Mouse (Mus musculus) forebrain, embryonic 14.5 days (tissue): ENCODE results near the gene Ogg1. TPM values are rescaled to one million over a fixed set of nuclear protein-coding genes. Genes with fewer than 3 reads are reported as not detected.

Experiments
- ATAC-seq: fragments of 200-750 bp; cut with Nextera tagmentation; 2 replicates; pipeline ENCODE4 v1.8.0; 2017; ENCODE audit warnings: mild to moderate bottlenecking, moderate library complexity
- DNase-seq: peaks from one replicate; pipeline ENCODE4 v3.0.0-alpha.2; 2015; ENCODE audit warnings: low spot score
- H3K27ac ChIP-seq: fragments of 300-500 bp; sonication (generic); 2 replicates; pipeline ENCODE4 v1.5.1; 2014; ENCODE audit warnings: low read depth, mild to moderate bottlenecking, control low read depth, low read length, moderate library complexity
- H3K27me3 ChIP-seq: fragments of 300-500 bp; sonication (generic); replicated peaks from 2 replicates; pipeline ENCODE4 v1.6.1; 2014; ENCODE audit warnings: low read length, control low read depth, mixed read lengths; ENCODE audit not compliant: control insufficient read depth, insufficient read depth
- H3K36me3 ChIP-seq: fragments of 300-500 bp; sonication (generic); 2 replicates; pipeline ENCODE4 v1.6.1; 2014; ENCODE audit warnings: low read length, control low read depth; ENCODE audit not compliant: control insufficient read depth, insufficient read depth
- H3K4me1 ChIP-seq: fragments of 300-500 bp; sonication (generic); 2 replicates; pipeline ENCODE4 v1.6.1; 2014; ENCODE audit warnings: antibody characterized with exemption, low read length, control low read depth; ENCODE audit not compliant: control insufficient read depth, insufficient read depth
- H3K4me2 ChIP-seq: fragments of 300-500 bp; sonication (generic); 2 replicates; pipeline ENCODE4 v1.6.1; 2014; ENCODE audit warnings: mild to moderate bottlenecking, control low read depth, low read length
- H3K4me3 ChIP-seq: fragments of 300-500 bp; sonication (generic); 2 replicates; pipeline ENCODE4 v1.5.1; 2014; ENCODE audit warnings: low read depth, low read length, control low read depth
- H3K9ac ChIP-seq: fragments of 300-500 bp; sonication (generic); 2 replicates; pipeline ENCODE4 v1.6.1; 2014; ENCODE audit warnings: mild to moderate bottlenecking, low read length, control low read depth, moderate library complexity
- H3K9me3 ChIP-seq: fragments of 300-500 bp; sonication (generic); replicated peaks from 2 replicates; pipeline ENCODE4 v1.6.1; 2016; ENCODE audit warnings: low read length, control low read depth, mixed read lengths; ENCODE audit not compliant: control insufficient read depth
- WGBS: fragments of 180-500 bp; shearing (Covaris S2); extraction: QIAGEN DNeasy Blood & Tissue Kit; methylation state at CpG from one replicate; pipeline ENCODE4 v1.1.7; 2014; 5-methylcytosine and 5-hydroxymethylcytosine counted together
- polyA plus RNA-seq: library from polyadenylated mRNA; unstranded; fragments of >200 nt; fragmentation: Nextera tagmentation; extraction: Ambion mirVana; gene quantifications from 2 replicates; pipeline ENCODE4 v1.2.1, GENCODE M21; 2014

The Ogg1 gene
- polyA plus RNA-seq, 1 experiment from 2014 or later, result 14.7 TPM

DNA sequence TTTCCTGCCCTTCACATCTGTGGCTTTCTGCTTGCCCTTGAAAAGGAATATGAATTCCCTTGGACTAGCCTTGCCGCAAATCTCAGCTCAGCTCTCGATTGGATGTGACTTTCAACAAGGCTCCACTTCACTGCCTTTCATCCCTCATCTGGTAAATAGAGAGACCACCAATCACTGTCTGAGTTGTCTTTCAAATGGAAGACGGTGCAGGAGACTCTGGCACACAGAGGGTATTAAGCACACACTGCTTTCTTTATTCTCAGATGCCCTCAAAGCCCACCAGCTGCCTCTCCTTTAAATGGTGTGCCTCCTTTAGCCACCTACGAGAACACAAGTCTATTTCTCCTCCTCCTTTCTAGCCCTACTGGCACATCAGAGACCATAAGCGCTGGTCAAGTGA lies 41.8 kb downstream of the Ogg1 start:
- 70% methylated on average over 5 of the region's 5 CpGs for WGBS
- no peaks in the 10 kb centered on the region for H3K9me3 ChIP-seq
- H3K4me3 ChIP-seq, result no peak overlapping the region
- H3K4me1 ChIP-seq, result no peaks in the 10 kb centered on the region
- DNase-seq (no peak), ATAC-seq (no peak)
- H3K36me3 ChIP-seq, result peaks cover 70% of the 10 kb centered on the region
- no peak overlapping the region for H3K27ac ChIP-seq
- H3K27me3 ChIP-seq, result no peaks in the 10 kb centered on the region
- no peak overlapping the region for H3K9ac ChIP-seq
- H3K4me2 ChIP-seq, result no peak overlapping the region

DNA sequence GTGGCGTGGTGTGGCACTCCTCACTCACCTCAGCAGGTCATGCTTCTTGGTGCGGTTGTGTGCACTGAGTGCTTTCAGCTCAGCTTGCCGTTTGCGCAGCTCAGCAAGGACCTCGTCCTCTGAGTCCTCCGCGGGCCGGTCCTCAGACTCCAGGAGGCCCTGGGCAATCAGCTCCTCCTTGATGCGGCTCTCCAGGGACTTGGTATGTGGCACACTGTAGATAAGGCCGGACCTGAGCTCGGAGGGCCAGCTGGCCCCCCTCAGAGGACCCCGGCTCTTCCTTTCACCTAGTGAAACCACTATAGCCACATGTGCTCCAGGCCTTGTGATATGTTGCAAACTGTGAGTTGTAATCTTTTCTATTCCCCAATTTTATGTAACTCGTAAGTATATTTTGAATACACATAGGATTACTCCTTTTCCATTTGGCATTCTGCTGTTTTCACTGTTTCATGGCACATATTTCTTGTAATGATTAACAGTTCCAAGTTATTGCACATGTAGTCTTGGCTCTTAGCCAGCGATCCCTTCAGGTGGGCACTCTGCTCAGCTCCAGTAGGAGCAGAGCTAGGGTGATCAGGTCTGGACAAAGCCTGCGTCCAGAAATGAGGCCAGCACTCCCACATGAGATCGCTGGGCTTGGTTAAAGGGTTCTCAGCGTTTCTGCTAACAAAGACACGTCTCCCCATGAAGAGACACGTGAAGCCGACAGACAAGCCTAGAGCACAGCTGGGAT lies 43.6 kb downstream of the Ogg1 start:
- peaks cover 88% of the 10 kb centered on the region for H3K36me3 ChIP-seq
- H3K4me2 ChIP-seq, result no peak overlapping the region
- no peak overlapping the region for H3K9ac ChIP-seq
- no peaks in the 10 kb centered on the region for H3K27me3 ChIP-seq
- H3K4me3 ChIP-seq, result no peak overlapping the region
- no peaks in the 10 kb centered on the region for H3K9me3 ChIP-seq
- H3K4me1 ChIP-seq, result no peaks in the 10 kb centered on the region
- H3K27ac ChIP-seq, result no peak overlapping the region
- DNase-seq (no peak), ATAC-seq (no peak)
- WGBS, result 95% methylated on average over 20 of the region's 20 CpGs

GRCm38 (mm10) chr6:113373491-113373890 lies 46.7 kb downstream of the Ogg1 start:
- no peaks in the 10 kb centered on the region for H3K9me3 ChIP-seq
- ATAC-seq, result no peak
- DNase-seq, result no peak
- no peak overlapping the region for H3K27ac ChIP-seq
- peaks cover 7% of the 10 kb centered on the region; the same call in 1 of the 2 replicates for H3K4me1 ChIP-seq
- no peak overlapping the region for H3K4me3 ChIP-seq
- no peak overlapping the region for H3K9ac ChIP-seq
- WGBS, result 95% methylated on average over 4 of the region's 4 CpGs
- H3K27me3 ChIP-seq, result no peaks in the 10 kb centered on the region
- H3K36me3 ChIP-seq, result peaks cover 73% of the 10 kb centered on the region
- no peak overlapping the region for H3K4me2 ChIP-seq

DNA sequence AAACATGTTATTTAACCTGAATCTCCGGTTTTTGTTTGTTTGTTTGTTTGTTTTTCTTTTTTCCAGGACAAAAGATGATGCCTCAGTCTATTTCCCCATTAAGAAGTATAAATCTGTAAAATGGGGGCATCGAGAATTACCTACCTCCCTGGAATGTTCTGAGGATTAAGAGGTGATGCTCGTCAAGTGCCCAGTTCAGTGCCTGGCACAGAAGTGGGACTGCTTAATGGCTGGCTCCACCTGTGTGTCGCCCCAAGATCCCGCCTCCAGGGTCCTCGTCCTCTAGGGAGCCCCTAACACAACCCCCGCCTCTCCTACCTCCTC lies 50.4 kb downstream of the Ogg1 start:
- Histone ChIP-seq H3K27ac (peak overlapping the region; percentile 69), H3K27me3 (no peaks in the 10 kb centered on the region), H3K4me3 (peak overlapping the region; percentile 84), H3K36me3 (peaks cover 56% of the 10 kb centered on the region), H3K9ac (peak overlapping the region; percentile 89), H3K4me2 (peak overlapping the region; percentile 73), H3K9me3 (no peaks in the 10 kb centered on the region), H3K4me1 (peaks cover 11% of the 10 kb centered on the region; the same call in 1 of the 2 replicates)
- WGBS, result 10% methylated on average over 7 of the region's 7 CpGs
- DNase-seq, result no peak
- ATAC-seq, result no peak; the same call in 1 of the 2 replicates

DNA sequence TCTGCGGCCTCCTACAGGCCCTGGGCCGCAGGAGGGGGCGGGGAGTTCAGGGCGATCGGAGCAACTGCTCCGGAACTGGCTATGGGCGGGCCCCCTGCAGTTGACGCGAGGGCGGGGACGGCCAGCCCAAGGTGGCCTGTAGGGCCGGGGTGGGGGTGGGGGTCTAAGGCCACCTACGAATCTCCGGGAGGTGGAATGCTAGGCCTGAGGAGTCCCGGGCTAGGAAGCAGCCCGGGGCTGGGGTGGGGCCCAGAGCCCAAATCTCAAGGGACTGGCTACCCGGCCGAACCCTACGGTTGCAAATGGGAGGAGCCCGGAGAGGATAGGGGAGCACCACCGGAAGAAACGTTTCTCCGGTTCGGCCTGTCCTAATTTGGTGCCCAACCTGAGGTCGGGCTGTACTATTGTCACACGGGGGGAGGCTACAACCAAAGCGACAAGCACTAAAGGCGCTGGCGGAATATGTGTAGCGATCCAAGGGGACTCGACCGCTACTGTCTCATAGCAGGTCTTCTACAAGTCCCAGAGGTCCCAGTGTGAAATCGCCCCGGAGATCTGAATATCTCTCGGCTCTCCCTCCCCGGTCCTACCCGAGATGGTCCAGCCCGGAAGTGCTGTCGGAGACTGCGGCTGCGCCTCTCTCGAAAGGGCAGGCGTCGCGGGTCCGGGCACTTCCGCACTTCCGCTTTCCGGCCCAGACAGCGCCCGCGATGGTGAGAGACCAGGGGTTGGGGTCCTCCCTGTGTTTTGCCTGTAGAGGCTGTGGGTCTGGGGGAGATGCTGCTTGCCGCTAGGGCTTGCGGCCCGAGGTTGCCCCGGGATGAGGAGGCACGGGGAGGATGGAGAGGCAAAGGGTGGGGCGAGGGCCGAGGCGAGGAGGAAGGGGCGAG lies 51.0 kb downstream of the Ogg1 start, which contains the start of the genes Tada3 and Arpc4:
Tada3 (minus strand) TSS at position 388 of the 890 bp plus-strand sequence.
Arpc4 (plus strand) TSS at position 620 of the 890 bp plus-strand sequence.
- WGBS, result under 1% methylated on average over 61 of the region's 61 CpGs
- DNase-seq (peak; percentile 95), ATAC-seq (peak; percentile 96)
- Histone ChIP-seq H3K27ac (peak within 1 kb of the TSS; percentile 69), H3K36me3 (peaks cover 56% of the 10 kb centered on the region), H3K4me3 (peak within 1 kb of the TSS; percentile 84), H3K9me3 (no peaks in the 10 kb centered on the region), H3K9ac (peak within 1 kb of the TSS; percentile 89), H3K4me2 (peak within 1 kb of the TSS; percentile 73), H3K4me1 (peaks cover 11% of the 10 kb centered on the region; the same call in 1 of the 2 replicates), H3K27me3 (no peaks in the 10 kb centered on the region)

DNA sequence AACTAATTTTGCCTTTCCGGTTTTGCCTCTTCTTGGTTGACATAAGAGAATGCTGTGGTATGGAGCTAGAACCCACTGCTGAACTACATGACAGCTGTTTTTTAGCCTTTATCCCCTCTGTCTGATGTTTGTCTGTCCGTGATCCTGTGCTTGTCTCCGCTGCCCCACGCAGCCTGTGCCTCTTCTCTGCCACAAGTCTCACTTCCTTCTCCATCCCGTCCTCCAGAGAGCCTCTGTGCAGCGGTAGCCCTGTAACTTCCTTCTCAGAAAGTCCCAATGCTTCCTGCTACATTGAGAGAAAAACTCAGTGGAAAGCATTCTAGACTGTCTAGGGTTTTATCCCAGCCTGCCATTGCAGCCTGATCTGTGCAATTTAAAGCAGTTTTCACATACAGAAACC lies 52.5 kb downstream of the Ogg1 start:
- H3K9ac ChIP-seq, result no peak overlapping the region
- ATAC-seq (no peak), DNase-seq (no peak)
- H3K4me1 ChIP-seq, result peaks cover 11% of the 10 kb centered on the region; the same call in 1 of the 2 replicates
- no peak overlapping the region for H3K27ac ChIP-seq
- WGBS, result 94% methylated on average over 6 of the region's 6 CpGs
- no peaks in the 10 kb centered on the region for H3K9me3 ChIP-seq
- H3K36me3 ChIP-seq, result peaks cover 56% of the 10 kb centered on the region
- H3K27me3 ChIP-seq, result no peaks in the 10 kb centered on the region
- peak overlapping the region; percentile 13; the same call in 1 of the 2 replicates for H3K4me3 ChIP-seq
- H3K4me2 ChIP-seq, result peak overlapping the region; percentile 73; the same call in 1 of the 2 replicates

DNA sequence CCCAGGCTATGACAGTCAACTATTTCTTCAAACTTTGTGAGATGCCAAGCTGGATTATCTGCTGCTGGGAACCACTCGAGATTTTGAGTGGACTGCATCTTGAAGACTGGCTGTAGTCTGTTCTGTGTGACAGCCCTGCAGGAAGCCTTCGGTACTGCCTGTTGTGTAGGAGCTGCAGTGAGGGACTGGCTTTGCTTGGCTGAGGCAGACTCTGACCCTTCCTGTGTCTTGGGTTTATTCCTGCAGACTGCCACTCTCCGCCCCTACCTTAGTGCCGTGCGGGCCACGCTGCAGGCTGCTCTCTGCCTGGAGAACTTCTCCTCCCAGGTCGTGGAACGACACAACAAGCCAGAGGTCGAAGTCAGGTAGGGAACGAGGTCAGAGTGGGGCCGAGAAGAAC lies 53.7 kb downstream of the Ogg1 start:
- DNase-seq (no peak), ATAC-seq (no peak)
- 94% methylated on average over 11 of the region's 11 CpGs for WGBS
- no peak overlapping the region for H3K27ac ChIP-seq
- H3K4me2 ChIP-seq, result no peak overlapping the region
- H3K4me3 ChIP-seq, result no peak overlapping the region
- peaks cover 54% of the 10 kb centered on the region for H3K36me3 ChIP-seq
- no peaks in the 10 kb centered on the region for H3K27me3 ChIP-seq
- peaks cover 11% of the 10 kb centered on the region; the same call in 1 of the 2 replicates for H3K4me1 ChIP-seq
- no peak overlapping the region for H3K9ac ChIP-seq
- H3K9me3 ChIP-seq, result no peaks in the 10 kb centered on the region

- ATAC-seq, result no peak
- DNase-seq, result no peak
- Histone ChIP-seq H3K9ac (no peak overlapping the region), H3K27ac (no peak overlapping the region), H3K4me2 (no peak overlapping the region), H3K27me3 (no peaks in the 10 kb centered on the region), H3K36me3 (peaks cover 89% of the 10 kb centered on the region), H3K4me3 (no peak overlapping the region), H3K9me3 (no peaks in the 10 kb centered on the region), H3K4me1 (no peaks in the 10 kb centered on the region)
- 91% methylated on average over 8 of the region's 8 CpGs for WGBS
Measured at GRCm38 (mm10) chr6:113384351-113384927, 57.7 kb downstream of the Ogg1 start.
